Mouse (Mus musculus): ENCODE measurements at regions not wholly inside any gene's neighbourhood (a gene's known extent, or its start where the extent isn't known, plus 50 kb on each side); places are given as distances from the start of the nearest gene placed in this dataset.
A peak's percentile ranks its signal among the peaks of the same experiment; 100 is the strongest.
"Not testable (repeated sequence)": the region's sequence is repeated elsewhere in the genome, so short reads cannot be mapped to it uniquely, and the experiment has no call there.

DNA sequence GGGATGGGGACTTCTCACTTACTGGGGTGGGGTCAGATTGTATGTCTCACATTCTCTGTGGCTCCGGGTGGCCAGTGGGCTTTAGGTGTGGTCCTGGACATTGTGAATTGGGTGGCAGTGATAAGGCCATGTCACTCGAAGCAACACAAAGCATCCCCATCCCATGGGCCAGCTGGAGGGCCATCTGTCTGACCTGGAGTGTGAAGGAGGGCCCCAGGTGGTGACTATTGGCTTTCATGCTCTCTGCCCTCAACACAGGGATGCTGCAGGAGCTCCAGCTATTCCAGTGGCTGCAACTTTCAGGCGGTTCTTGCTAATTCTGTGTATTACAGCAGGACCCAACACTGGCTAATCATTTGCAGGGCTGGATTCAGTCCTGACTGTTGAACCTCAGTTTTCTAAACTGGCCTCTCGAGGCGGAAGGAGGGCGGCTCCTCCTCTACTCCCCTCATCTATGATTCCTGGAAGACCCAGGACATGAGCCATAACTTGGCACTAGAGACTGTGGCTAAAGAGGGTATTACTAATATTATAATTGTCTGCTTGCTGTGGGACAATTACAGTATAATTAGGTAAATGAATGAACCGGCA is 64.1 kb downstream of the 9530068E07Rik start:
- no peak for DNase-seq

DNA sequence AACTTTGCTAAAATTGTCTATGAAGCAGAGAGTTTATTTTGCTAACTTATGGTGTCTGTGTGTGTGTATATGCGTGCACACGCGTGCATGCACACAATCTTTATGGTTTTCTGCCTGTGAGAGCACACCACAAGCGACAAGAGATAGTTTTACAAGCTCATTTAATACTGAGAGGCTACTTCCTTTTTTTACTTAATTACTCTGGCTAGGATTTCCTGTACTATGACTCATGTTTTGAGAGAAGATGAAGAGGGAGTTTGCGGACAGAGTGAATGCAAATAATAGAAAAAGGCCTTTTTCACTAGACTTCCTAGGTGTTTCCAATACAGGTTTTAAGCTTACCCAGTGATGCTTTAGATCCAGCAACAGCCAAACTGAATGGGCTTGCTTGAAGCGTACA is 74.9 kb downstream of the 9530068E07Rik start:
- DNase-seq, result not testable (repeated sequence)

DNA sequence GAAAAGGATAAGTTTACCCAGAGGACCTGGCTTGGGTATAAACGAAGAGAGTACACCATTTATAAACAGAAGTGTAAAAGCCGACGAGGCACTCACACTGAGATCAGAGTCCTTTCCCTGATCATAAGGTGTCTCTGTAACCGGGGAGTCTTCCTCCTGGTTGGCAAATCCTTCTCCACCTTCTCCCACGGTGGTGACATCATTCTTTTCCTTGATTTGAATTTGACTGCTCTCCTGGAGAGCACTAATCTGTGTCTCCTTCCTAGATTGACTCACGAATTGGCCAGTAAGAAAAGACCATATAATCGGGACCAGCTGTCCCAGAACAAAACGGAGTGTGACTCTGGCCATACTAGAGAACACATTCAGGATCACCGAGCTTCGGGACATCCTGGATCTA is 83.9 kb downstream of the 9530068E07Rik start:
- not testable (repeated sequence) for DNase-seq

DNA sequence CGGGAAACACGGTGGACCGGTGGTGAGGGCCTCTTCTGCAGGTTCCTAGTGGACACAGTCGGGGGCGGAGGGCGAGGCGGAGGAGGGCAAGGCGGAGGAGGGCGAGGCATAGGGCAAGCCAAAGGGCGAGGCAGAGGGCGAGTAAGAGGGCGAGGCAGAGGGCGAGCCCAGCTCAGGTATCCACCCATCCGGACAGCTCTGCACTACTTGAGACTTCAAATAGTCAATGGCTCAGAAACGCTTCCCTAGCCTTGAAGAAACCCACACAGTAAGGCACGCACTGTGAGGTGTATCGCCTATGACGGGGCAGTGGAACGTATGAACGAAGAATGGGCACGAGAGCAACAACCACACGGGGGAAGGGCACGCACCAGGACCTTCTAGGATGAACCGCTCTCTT is 84.5 kb downstream of the 9530068E07Rik start:
- DNase-seq, result not testable (repeated sequence)

DNA sequence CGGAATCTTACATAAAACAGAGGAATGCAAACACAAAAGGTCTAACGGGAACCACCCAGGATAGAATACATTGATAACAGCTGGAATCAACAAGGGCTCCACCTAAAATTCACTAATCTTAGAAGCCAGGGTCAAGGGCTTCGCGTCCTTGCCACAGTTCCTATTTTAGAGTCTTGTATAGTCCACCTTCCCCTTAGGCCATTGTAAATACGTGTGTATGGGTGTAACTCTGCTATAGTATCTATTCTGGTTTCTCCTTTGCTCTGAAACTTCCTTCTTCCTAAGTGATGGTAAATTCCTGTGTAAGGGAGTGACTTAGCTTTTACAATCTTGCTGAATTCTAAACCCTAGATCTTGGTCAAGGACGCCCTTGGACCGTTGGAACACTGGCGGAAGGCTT is 87.3 kb downstream of the 9530068E07Rik start:
- DNase-seq, result not testable (repeated sequence)

DNA sequence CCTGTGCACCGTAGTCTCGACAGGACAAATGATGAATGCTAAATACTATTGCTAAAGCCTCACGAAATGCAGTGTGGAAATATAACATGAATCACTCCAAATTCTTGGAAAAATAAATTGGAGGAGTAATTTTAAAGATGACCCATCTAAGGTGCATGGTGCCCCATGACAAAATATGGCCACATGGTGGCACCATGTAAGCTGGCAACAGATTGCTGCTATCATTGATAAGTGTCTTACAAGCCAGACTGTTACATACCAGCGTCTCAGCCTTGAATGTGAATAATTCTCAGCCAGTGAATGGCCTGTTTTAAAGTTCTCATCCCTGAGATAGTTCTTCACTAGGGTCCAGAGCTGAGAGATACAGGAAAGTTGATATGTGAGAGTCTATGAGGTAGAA is 92.3 kb downstream of the 9530068E07Rik start:
- not testable (repeated sequence) for DNase-seq

DNA sequence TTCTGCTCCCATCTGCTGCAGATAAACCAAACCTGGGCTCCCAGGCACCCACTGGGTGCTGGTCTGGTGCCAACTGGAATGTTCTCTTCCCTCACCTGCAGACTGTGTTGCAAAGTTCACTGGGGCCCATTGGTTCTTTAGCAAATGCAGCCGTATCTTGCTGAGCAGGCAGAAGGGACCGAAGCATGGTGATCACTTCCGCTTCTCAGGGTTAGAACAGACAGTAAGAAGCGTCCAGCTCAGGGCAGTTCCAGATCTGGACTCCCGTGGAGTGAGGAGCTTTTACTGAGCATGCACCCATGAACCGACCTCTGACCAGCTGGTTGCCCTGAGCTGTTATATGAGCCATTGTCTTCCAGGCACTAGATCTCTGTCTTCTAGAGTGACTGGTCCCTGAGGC is 97.1 kb downstream of the 9530068E07Rik start:
- no peak for DNase-seq

DNA sequence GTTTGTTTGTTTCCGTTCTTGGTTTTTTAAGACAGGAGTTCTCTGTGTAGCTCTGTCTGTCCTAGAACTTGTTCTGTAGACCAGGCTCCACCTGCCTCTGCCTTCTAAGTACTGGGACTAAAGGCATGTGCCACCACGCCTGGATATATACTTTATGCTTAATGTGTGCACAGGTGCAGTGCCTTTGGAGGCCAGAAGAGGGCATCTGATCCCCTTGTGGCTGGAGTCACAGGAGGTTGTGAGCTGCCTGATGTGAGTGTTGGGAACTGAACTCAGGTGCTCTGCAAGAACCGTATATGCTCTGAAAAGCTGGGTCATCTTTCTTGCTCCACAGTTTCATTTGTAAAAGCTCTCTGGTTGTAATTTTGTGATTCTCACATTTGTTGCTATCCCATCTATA is 100.7 kb downstream of the 9530068E07Rik start:
- DNase-seq, result no peak

DNA sequence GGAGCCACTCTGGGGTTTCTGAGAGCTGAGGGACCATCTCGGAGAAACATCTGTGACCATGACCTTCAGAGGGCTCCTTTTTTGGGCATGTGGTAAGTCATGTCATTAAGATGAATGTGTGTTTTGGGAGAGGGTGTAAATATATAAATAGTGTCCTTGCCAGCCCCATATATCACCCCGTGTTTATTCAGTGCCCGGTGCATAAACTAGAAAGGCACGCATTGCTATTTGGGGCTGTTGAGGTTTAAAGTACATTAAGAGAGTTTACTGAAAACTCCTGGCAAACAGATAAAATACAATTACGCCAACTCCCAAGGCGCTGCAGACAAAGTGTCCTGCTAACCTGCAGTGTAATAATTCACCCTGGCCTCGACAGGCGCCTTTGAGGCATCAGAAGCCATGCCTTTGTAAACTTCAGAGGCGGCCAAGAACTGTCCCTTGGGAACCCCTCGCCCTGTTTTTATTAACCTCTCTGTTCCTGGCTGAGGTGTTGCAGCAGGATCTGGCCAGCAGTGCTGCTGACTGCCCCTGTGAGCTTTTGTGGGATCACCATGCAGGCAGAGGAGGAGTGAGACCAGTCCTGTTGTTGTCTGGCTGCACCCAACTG is 106.6 kb downstream of the 9530068E07Rik start:
- no peak for DNase-seq

DNA sequence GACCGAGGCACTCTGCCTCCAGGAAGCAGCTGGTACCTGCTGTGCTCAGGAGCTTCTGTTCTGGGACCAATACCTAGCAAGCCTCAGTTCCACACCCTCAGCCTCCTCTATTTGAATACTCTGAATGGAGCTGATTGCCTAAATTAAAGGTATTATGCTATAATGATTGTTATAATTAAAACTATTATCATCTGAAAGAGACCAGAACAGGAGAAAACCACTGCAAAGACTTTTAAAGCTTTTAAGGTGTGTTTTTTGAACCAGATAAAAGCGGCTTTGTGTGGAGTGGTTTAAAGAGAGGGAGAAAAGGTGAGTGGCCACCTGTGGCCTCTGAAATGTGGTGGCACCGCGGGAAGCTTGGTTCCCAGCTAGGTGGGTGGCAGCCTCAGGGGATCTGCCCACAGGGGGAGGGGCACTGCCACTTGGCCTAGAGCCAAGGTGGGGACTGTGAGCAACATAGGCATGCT is 115.6 kb downstream of the 9530068E07Rik start:
- DNase-seq, result no peak

DNA sequence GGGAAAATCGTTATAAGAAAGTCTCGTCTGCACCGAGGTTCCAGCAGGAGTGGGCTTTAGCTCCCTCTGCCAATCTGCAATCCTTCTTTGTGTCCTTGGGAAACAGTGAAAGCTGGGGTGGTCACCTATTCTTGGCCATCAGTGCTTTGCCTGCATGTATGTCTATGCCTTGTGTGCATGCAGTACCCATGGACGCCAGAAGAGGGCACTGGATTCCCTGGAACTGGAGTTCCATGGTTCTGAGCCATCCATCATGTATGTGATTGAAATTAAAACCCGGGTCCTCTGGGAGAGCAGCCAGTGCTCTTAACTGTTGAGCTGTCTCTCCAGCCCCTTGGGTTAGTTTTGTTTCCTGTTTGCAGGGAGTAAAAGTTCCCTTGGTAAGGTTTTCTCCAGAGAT is 121.1 kb downstream of the 9530068E07Rik start:
- peak; percentile 16 for DNase-seq

DNA sequence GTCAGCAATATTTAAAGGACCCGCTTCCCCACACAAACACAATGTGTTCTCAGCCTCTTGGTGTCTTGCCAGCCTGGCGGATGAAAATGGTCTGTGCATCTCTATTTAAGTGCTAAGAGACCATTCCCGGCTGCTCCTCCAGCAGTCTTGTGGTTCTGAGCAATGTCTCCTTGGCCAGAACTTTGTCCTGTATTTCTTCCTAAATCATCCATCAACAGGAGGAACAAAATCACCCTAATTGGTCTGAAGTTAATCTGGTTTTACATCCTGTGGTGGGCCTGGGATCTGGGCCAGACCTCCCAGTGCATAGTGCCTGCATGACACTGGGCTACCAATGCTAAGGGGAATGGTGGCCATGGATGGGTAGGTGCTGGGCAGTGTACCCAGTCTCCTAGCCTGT is 123.6 kb downstream of the 9530068E07Rik start:
- peak; percentile 15 for DNase-seq

DNA sequence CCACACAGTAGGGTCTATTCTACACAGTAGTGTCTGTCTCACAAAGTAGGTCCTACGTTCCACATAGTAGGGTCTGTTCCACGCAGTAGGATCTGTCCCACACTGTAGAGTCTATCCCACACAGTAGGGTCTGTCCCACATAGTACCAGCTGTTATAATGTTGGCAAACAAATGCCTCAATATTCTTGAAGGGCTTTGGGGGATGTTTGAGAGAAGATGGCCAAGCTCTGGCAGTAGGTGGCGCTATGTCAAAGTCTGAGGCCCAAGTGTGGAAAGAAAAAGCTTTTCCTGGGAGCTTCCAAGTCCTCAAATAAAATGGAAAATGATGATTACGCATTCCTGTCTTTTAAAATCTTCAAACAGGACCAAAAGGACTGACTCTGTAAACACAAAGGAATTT is 125.7 kb downstream of the 9530068E07Rik start:
- peak; percentile 75 for DNase-seq

DNA sequence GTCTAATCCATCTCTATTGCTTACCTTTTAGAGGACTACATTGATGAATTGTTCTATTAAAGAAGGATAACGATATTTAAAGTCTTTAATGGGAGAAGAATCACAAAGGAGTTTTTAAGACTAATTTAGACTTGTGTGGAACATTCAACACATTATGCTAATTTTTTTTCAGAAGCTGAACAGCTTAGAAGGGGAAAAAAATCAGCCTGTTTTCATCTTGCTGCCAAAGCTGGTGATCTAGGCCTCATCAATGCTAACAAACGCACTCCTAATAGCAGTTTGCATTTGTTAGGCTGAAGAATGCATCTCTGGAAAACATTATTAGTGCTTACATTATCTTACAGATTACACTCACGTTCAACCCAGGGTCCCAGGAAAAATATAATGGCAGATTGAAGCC is 126.2 kb downstream of the 9530068E07Rik start:
- DNase-seq, result no peak

DNA sequence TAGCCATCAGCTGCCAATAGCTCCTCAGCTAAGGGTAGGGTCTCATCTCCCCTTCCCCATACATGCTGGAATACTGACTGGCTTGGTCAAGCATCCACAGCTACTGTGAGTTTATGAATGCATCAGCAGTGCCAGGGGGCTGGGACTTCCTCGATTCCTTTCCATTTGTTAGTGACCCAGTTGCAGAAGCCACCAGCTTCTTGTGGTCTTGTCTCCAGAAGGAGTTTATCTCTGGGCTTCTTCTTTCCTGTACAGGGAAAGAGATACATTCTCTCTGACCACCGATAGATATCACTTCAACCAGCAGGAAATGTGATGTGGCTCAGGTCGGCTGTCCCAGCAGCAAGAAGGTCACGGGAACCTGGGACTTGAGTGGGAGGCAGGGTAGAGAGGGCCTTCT is 127.0 kb downstream of the 9530068E07Rik start:
- no peak for DNase-seq

DNA sequence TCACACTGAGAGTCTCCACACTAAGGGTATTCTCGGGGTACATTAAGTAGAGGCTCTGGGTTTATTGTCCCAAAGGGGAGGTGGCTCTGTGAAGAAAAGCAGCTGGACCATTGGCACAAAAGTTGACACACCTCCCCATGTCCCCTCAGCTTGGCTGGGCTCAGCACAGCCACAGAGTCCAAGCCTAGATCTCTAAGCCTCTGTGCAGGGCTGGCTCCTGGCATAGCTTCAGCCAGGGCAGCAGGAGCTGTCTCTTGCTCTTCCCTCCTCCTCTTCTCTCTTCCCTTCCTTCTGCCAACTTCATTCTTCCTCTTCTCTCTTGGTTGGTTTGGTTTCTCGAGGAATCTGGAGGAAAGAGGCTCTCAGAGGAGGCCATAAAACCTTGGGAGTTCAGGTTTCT is 127.4 kb downstream of the 9530068E07Rik start:
- no peak for DNase-seq

DNA sequence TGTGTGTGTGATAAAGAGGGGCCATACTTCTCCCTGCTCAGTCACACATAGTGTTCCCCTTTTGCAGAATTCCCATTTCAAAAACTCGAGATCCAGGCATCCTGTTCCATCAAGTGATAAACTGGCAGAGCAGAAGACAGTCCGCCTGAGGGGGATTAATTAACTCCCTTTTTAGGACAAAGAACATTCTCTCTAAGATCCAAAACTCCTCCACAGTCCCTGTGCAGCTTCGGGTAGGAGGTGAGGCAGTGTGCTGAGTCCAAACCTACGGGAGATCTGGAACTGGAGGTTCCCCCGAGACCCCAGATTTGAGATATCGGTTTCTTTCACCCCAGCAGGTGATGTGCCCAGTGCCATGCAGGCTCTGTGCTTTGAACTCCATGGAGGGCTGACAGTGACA is 129.2 kb downstream of the 9530068E07Rik start:
- DNase-seq, result no peak

DNA sequence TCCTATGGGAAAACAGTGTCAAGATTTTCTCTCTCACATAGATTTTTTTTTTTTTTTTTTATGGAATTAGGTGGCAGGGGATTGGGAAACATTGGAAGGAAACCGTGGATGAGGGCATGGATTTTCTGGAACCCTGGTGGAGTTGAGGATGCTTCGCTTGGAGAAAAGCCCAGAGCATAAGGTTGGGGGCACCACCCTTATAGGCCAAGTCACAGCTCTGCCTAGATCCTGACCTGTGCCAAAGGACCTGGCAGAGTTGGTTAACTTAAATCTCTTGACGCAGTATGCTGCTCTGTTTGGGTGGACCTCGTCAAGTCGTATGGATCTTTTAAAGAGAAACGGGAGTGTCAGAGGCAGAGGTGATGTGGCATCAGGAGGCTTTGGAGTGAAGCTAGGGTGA is 130.1 kb downstream of the 9530068E07Rik start:
- no peak for DNase-seq

DNA sequence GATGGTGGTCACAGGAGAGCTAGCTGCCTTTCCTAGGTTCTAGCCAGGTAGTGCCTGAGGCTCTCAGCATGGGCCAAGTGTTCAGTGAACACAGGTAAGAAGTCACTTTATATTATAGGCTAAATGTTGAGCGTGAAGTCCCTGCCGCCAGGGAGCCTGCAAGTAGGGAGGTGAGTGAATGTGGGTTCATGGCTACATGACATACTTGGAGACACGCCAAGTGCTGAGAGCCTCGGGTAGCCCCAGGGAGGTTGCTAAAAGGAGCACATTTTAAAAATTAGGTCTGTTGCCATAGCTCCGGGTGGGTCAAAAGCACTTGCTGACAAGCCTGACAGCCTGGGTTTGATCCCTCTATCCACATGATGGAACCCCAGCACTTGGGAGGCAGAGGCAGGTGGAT is 137.2 kb downstream of the 9530068E07Rik start:
- peak; percentile 15 for DNase-seq

DNA sequence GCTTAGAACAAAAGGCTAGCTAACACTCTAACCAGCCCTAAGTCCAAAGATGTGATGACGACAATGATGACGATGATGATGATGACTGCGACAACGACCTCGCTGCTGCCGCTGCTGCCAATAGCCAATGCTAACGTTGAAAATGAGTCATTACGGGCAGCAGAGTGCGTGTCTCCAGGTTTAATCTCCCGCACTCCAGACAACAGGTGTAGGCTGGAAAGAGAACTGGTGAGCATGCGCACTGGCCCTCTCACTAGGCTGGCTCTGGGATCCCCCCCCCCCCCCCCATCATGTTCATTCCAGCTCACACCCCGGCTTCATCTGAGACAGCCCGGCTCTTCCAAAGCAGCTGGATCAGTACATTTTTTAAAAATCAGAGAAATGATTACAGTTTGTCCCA is 138.4 kb downstream of the 9530068E07Rik start:
- peak; percentile 35 for DNase-seq

DNA sequence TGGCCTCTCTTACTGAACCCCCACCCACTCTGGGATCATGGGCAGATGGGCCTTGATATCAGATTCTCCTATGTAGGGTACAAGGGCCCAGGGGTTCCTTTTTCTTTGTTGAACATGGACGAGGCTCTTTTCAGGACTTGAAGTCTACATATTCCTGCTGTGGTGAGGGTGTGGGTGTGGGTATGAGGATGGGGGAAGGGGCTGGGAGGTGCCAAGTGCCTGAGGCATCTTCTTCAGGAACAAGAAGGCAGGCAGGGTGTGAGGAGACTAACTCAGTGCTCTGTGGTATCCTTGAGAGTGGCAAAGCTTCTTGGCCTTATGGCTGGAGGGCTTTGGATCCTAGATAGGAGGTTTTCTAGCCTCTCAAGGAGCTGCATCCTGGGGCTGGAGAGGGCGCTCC is 140.0 kb downstream of the 9530068E07Rik start:
- no peak for DNase-seq

DNA sequence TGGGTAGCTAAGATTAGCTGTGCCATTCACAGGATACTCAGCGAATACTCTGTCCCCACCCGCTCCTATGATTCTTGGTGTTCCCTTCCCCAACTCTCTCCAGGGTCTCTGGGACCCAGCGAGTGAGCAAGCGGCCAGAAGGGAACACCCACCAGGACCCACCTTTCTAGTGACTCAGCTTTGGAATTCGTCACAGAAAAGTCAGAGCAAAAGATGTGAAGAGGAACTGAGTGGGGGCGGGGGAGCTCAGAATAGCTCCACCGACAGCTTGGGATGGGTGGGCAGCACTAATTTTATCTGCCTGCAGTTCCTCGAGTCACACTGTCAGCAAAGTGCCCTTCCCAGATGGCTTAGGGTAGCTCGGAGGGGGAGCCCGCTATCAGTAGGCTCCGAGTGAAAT is 140.6 kb downstream of the 9530068E07Rik start:
- no peak for DNase-seq

DNA sequence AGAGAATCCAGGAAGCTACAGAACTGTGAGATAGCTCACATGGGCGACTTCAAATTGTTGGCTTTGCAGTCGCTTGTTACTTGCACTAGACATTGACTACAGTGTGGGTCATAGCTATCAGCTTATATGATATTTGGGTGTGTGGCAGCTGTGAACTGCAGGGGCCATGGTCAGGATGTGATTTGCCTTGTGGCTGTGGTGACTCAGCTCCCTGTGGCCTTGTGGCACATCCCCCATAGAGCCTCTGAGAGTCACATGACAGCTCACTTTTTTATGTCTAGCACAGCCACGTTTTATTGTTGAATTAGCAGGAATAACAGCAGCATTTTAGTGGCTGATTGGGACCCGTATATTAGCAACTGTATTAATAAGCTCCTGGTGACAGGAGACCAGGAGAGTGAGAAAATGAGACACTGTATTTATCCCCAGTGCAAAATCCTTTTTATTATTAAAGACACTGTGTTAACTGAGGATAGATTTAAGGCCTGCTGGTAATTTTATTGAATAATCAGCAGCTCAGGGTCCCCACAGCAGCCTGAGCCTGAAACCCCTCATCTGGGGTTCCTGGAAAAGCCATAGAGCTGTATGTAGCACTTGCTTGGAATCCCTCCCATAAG is 141.7 kb downstream of the 9530068E07Rik start:
- no peak for DNase-seq

DNA sequence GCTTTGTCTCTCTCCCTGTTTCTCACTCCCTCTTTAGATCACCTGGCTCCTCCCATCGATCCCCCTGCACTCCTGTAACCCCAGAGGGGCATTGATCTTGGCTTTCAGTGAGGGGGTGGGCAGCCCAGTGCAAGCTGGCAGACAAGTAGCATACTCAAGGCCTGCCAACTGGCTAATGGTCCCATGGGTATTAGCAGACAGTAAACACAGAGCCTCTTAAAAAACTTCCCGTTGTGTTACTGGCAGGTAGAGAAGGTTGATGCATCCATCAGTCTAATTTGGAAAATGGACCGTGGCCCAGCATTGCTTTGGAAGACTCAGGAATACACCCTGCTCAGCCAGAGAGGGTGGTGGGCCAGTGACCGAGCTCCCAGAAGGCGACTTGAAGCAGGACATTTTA is 145.0 kb downstream of the 9530068E07Rik start:
- no peak for DNase-seq

DNA sequence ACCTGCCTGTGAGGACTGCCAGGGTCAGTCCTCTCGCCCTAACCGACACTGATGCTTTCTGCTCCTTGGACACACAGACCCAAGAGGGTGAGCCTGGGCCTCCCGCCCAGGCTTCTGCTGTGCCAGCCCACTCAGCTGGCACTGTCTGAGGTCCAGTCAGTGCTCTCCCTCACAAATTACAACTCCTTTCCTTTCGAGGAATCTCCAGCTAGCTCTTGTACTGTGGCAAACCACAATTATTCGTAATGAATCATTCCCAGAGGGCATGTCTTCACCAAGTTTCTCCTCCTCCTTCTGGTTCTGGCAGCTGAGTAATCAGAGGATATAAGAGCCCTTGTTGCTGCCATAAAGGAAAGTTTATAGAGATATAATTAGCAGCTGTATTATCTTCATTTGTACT is 155.2 kb downstream of the 9530068E07Rik start:
- no peak for DNase-seq
